ENCODE assay signal across 8 mouse cellular contexts in the genomic region with DNA sequence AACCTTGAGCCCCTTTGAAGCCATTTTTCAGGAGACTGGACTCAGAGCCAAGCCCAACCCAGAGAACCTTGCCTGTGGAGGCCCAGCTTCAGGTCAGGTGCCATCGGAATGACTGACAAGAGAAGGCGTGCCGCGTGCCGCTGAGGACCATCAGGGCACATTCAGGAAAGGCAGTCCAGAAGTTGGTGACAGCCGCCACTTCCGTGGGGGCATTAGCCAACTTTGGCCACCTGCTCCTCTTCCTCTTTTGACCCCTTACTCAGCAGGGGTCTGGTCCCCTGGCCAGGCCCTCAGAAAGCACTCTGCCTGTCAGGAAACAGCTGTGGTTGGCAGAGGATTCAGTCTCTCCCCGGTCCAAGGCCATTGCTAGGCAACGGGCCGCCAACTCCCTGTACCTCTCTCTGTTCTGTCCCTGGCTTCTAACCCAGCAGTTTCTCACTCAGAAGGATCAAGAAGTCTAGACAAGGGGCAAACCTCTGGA. TPM values are rescaled to one million over a fixed set of nuclear protein-coding genes. Genes with fewer than 3 reads are reported as not detected.
DNase-seq lines count a peak whose midpoint lies in the region; ATAC-seq lines count a peak whose summit lies in the region.

A gene (plus strand): TSS at position 378 of the 481 bp plus-strand sequence.

- H3K9me3 ChIP-seq in heart, embryonic 12.5 days (replicated peaks), result no peaks in the 10 kb centered on the region

- peaks cover 20% of the 10 kb centered on the region for H3K4me1 ChIP-seq in heart, embryonic 12.5 days (replicated peaks)

- 0 out of 2 replicates have a peak within 1 kb of the TSS, but pooled peaks have one; percentile 15 for H3K9ac ChIP-seq in heart, embryonic 12.5 days

- no peak within 1 kb of the TSS for H3K27ac ChIP-seq in heart, embryonic 12.5 days (ENCODE audit: poor library complexity, severe bottlenecking)

- H3K27me3 ChIP-seq in heart, embryonic 12.5 days (replicated peaks), result 0 out of 2 replicates have a peak, but pooled peaks cover 5% of the 10 kb centered on the region

- no peaks in the 10 kb centered on the region for H3K36me3 ChIP-seq in heart, embryonic 12.5 days

- 56% methylated on average over 10 of the region's 10 CpGs for WGBS in heart, embryonic 12.5 days

- peak; percentile 67 for DNase-seq in ovary, postnatal 36 days (ENCODE audit: low spot score)
- DNase-seq in ovary, postnatal 14 days (ENCODE audit: low spot score), result no peak
- no peak for DNase-seq in adrenal gland, postnatal 4 days (ENCODE audit: low spot score in 2 of 2)
- peak in 1 of 2 experiments; percentile 54 for DNase-seq in layer of hippocampus, adult 18-20 months (ENCODE audit: low spot score in 2 of 2)
- DNase-seq in lung, postnatal 36 days, result peak; percentile 80
- no peak for DNase-seq in thymus, postnatal 14 days
- no peak for DNase-seq in thymus, postnatal 25 days

- no peak within 1 kb of the TSS for H3K4me3 ChIP-seq in heart, embryonic 12.5 days

- ATAC-seq in heart, embryonic 12.5 days (ENCODE audit: insufficient number of reproducible peaks, low FRiP score), result no peak

- no peak within 1 kb of the TSS for H3K4me2 ChIP-seq in heart, embryonic 12.5 days

RNA-seq across cellular contexts. Expression of the gene that starts here (rescaled TPM):
- 10 to 100 TPM; 26.2 to 32.1 TPM for total RNA-seq in adrenal gland, postnatal 4 days (2021)
- polyA plus RNA-seq in heart, embryonic 12.5 days (2016; fragmentation: Nextera tagmentation; extraction: Ambion mirVana), result 13.6 and 14.1 TPM in 2 replicates
- total RNA-seq in layer of hippocampus, adult 18-20 months (2021), result 100 to 1,000 TPM; 147 to 149 TPM

Comparison
In these comparisons a context has a peak if more than half of its experiments do, and no peak if none do; other contexts are left out.
1. RNA of the gene that starts here (total RNA-seq): 147 to 149 TPM in layer of hippocampus, adult 18-20 months; 26.2 to 32.1 TPM in adrenal gland, postnatal 4 days; every median in the first group is over 4 times any median in the second.
2. DNase-seq: peak in ovary, postnatal 36 days (single experiment) and lung, postnatal 36 days (single experiment); none in ovary, postnatal 14 days (single experiment), adrenal gland, postnatal 4 days (0 of 2), thymus, postnatal 14 days (single experiment) and thymus, postnatal 25 days (single experiment).